Mouse (Mus musculus): ENCODE results near the gene B4gat1.
A peak's percentile ranks its signal among the peaks of the same experiment; 100 is the strongest.

GRCm38 (mm10) chr19:5048138-5049056 is 9.8 kb downstream of the B4gat1 start:
- TF ChIP-seq CTCF (IDR thresholded peaks at IDR 0.05 in 2 of 3, conservative IDR thresholded peaks at IDR 0.05 in 1 of 3; ENCODE audit: control insufficient read depth in 1 of 3, insufficient read depth in 1 of 3, low read depth in 2 of 3, low read length in 3 of 3, poor library complexity in 1 of 3, severe bottlenecking in 1 of 3) (peak in 2 of 3 experiments; percentile 19 to 21; a peak in 2 of 6 replicates), NELFE (IDR thresholded peaks at IDR 0.05; ENCODE audit: low read depth, low read length) (no peak)

Measured in MEL (cell line).